Mouse (Mus musculus): Measurements from ENCODE around the gene Fundc2.

The Fundc2 gene

DNA sequence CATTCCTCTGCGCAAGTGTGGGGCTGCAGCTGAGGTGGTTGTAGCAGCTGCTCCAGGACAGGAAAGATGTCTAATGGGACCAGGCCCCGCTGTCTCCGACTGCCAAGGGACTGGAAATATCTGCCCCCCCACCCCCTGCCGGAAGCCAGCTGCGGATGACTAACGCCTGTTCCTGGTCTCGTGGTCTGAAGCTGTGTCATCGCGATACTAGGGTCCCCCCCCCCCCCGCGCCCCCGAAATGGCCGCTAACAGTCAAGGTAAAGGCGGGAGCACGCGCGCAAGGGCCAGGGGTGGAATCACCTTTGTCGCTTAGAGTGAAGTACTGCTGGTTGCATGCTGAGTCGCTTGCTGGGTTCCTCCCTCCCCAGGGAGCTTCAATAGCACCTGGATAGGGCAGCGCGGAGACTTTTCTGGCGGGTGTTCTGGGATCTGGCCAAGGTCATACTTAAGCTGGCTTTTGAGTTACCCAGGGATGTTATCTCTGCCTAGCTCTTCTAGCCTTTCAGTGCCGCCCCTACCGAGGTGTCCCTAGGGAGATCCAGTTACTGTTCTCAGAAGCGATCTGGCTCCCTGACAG is at the start of gene Fundc2, which contains the start of gene F8:
Gene Fundc2 (plus strand): TSS at position 205 of the 577 bp plus-strand sequence.
Gene F8 (minus strand): TSS at position 421 of the 577 bp plus-strand sequence.
- DNase-seq (ENCODE audit: low read depth, low spot score): peak; percentile 60

- DNase-seq (ENCODE audit: low read depth, low spot score): no peak
These were observed 12.0 kb upstream of the Fundc2 start for GRCm38 (mm10) chrX:75370197-75370596.

GRCm38 (mm10) chrX:75372666-75373425 is 9.4 kb upstream of the Fundc2 start:
- no peak for DNase-seq (ENCODE audit: low read depth, low spot score)

DNA sequence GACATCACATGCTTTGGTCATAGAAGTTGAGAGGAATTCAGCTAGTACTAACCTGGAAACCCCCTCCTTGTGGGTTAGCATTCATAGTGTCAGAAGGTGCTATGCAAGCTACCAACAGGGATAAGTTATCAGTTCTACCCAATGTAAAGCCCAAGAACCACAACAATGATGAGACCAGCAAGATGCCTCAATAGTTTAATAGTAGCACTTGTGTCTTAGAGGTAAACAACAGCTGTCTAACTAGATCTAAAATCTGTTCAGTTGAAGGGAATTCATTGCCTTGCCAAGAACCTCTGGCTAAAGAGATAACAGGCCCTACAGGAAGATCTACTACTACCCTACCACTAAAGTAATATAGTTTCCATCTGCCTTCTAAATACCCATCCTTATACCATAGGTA is 5.4 kb upstream of the Fundc2 start:
- DNase-seq (ENCODE audit: low read depth, low spot score): no peak

DNA sequence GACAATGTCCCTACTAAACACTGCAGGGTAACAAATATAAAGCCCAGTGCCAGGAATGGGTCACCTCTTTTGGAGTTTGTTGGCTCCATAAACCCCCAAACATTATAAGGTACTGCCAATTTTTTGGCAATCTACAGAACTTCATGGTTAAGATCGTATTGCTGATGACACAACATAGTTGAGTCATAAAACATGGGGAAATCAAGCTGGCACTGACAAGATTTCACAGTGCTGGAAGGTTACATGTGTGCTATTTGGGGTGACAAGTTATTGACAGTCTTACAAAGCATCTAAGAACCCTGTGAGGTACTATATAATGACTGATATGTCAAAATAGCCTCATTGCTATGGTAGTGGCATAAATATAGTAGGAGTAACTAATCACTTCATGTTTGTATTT is 1.0 kb upstream of the Fundc2 start:
- no peak for DNase-seq (ENCODE audit: low read depth, low spot score)

- DNase-seq (ENCODE audit: low read depth, low spot score): no peak
These were observed 500 bp upstream of the Fundc2 start for GRCm38 (mm10) chrX:75381699-75382098.

DNA sequence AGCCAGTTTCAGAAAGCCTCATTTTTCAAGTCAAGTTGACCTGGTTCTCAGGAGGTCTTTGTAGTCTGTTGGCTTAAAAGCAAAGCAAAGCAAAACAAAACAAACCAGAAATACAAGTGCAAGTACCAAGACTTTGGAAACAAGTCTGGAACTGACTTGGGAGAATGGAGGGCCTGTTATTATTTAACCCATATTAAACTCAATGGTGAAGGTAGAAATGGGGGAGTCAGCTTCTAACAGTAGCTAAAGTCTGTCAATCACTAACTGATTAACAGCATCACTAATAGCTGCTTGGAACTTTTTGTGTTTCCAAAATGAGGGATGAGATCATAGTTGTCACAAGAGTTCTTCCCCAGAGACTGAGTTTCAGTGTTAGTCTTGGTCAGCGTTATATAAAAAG is 17.3 kb downstream of the Fundc2 start:
- DNase-seq (ENCODE audit: low read depth, low spot score): no peak

- DNase-seq (ENCODE audit: low read depth, low spot score): no peak
These were observed 20.5 kb downstream of the Fundc2 start for GRCm38 (mm10) chrX:75402668-75403067.

DNA sequence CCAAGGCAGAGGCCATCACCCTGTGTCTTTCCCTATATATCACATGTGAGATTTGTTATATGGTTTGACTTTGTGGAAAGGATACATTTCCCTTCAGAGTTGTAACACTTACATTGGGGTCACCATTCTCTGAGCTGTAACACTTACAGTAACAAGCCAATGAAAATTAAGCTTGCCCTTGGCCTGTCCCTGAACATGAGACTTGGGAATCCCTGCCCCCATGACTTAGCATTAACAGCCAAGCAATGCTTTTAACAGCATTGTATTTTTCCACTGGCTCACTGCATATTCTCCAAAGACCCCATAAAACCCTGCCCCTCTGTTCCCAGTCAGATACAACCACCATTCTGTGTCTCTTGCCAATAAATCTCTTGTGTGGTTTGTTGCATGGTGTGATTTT is 21.2 kb downstream of the Fundc2 start:
- no peak for DNase-seq (ENCODE audit: low read depth, low spot score)

GRCm38 (mm10) chrX:75409711-75410110 is 27.5 kb downstream of the Fundc2 start:
- DNase-seq (ENCODE audit: low read depth, low spot score): no peak

DNA sequence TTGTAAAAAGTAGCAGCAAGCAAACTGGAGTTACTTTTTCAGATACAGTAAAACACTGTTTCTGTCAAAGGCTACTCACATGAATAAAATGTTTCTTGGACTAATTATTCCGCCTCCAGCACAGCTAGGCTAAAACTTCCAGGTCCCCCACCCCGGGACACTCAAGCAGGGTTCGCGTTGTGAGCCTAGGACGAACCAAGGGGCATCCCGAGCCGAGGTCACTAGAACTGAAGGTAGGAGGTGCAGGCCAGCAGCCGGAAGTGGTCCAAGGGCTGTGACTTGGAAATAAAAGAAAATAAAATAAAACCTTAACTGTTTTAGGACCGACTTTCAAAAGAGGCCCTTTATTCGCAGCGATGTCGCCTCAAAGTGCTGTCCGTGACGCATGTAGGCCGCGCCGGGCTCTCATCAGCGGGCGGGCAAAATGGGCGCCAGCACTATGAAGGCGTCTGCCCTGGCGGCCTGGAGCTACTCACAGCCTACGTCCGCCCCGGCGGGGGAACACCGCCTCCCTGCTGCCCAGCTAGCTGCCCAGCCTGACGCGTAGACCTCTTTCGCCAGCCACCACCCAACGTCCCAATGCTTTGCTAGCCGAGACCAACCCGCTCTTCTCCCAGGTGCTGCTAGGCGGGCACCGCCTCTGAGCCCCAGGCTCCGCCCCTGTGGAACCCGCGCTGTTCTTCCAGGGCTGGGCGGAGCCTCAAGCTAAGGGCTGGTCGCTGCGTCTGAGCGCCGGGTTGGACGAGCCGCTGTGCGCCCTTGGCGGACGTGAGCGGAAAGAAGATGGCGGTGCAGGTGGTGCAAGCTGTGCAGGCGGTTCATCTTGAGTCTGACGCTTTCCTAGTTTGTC is 34.0 kb downstream of the Fundc2 start, which contains the start of the genes Cmc4, Mtcp1 and Brcc3:
Gene Cmc4 (minus strand): TSS at position 649 of the 850 bp plus-strand sequence.
Gene Mtcp1 (minus strand): TSS at position 653 of the 850 bp plus-strand sequence.
Gene Brcc3 (plus strand): TSS at position 693 of the 850 bp plus-strand sequence.
- DNase-seq (ENCODE audit: low read depth, low spot score): peak; percentile 89
